Mouse (Mus musculus): ENCODE measurements around the gene Pde4dip. TPM values are rescaled to one million over a fixed set of nuclear protein-coding genes. Genes with fewer than 3 reads are reported as not detected.

Pde4dip gene
- polyA plus RNA-seq, 1 experiment from 2014 or later = 23.3 TPM

DNA sequence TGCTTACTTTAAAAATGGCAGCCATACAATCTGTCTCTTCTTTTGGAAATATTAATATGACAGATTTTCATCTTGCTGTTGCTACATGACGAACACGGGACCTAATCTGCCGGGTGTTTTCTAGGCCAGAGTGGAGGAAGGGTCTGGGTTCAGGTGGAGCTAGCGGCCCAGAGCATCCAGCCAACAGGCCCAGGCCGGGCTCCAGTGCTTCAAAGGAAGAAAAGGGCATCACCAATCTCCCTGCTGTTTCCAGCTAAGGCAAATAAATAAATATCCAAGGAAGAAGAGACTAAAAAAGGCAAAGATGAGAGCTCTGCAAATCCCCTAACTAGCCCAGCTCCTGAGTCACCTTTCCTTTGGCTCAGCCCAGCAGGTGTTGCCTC lies 731 bp downstream of the Pde4dip start:
- Histone ChIP-seq H3K27me3 (ENCODE audit: control insufficient read depth, insufficient read depth, low read length) (peaks cover 22% of the 10 kb centered on the region), H3K4me1 (ENCODE audit: control insufficient read depth, insufficient read depth, low read length) (peaks cover 2% of the 10 kb centered on the region; the same call in 1 of the 2 replicates), H3K27ac (replicated peaks; ENCODE audit: low read depth, low read length) (no peak overlapping the region), H3K4me2 (ENCODE audit: low read depth, severe bottlenecking) (peak overlapping the region; percentile 95; the same call in 1 of the 2 replicates), H3K36me3 (ENCODE audit: control insufficient read depth, insufficient read depth, low read length) (no peaks in the 10 kb centered on the region), H3K4me3 (ENCODE audit: low read depth, low read length) (peak overlapping the region; percentile 42; the same call in 1 of the 2 replicates), H3K9me3 (ENCODE audit: control insufficient read depth, low read length) (no peaks in the 10 kb centered on the region), H3K9ac (ENCODE audit: low read length) (no peak overlapping the region)
- ATAC-seq (ENCODE audit: insufficient number of reproducible peaks, low FRiP score, low TSS enrichment, low read depth) (no peak), DNase-seq (ENCODE audit: low spot score) (no peak)
- WGBS = 66% methylated on average over 5 of the region's 5 CpGs

DNA sequence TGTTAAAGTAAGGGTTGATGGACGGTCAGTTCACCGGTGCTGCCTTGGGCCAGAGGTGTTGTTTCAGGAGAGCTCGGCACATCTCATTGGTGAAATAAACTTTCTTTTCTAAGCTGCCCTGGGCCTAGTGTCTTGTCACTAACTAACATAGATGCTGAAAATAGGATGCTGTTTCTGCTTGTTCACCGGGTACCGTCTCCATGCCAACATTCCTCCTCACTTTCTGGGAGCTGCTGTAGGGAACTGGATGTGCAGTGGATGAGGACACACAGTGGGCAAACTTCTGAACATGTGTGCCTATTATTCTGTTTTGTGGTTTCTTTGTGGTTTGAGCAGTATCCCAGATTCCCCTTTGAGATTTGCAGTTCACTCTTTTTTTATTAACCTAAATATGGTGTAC lies 6.9 kb downstream of the Pde4dip start:
- no peak overlapping the region for H3K27ac ChIP-seq (replicated peaks; ENCODE audit: low read depth, low read length)
- DNase-seq (ENCODE audit: low spot score) = no peak
- H3K9ac ChIP-seq (ENCODE audit: low read length) = no peak overlapping the region
- H3K4me1 ChIP-seq (ENCODE audit: control insufficient read depth, insufficient read depth, low read length) = peaks cover under 1% of the 10 kb centered on the region; the same call in 1 of the 2 replicates
- H3K9me3 ChIP-seq (ENCODE audit: control insufficient read depth, low read length) = no peaks in the 10 kb centered on the region
- H3K4me3 ChIP-seq (ENCODE audit: low read depth, low read length) = no peak overlapping the region
- no peaks in the 10 kb centered on the region for H3K27me3 ChIP-seq (ENCODE audit: control insufficient read depth, insufficient read depth, low read length)
- no peak overlapping the region for H3K4me2 ChIP-seq (ENCODE audit: low read depth, severe bottlenecking)
- H3K36me3 ChIP-seq (ENCODE audit: control insufficient read depth, insufficient read depth, low read length) = no peaks in the 10 kb centered on the region
- 96% methylated on average over 5 of the region's 5 CpGs for WGBS
- ATAC-seq (ENCODE audit: insufficient number of reproducible peaks, low FRiP score, low TSS enrichment, low read depth) = no peak

DNA sequence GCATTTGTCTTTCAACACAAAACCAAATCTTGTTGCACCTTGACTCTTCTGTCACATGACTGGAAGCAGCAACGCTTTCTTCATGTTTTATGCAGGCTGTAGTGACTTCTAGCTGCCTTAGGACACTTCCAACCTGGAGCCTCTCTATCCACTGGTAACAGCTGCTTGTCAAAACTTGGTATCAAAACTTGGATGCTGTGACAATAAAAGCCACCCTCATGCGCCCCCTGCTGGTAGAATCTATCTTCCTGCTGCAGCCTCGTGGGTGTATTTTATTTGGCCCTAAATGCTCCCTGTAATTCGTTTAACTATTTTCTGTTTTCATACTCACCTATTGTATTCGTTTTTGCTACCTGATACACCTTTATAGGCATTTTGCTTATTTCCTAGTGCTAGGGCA lies 9.3 kb downstream of the Pde4dip start:
- DNase-seq (ENCODE audit: low spot score) (peak; percentile 88), ATAC-seq (ENCODE audit: insufficient number of reproducible peaks, low FRiP score, low TSS enrichment, low read depth) (no peak)
- H3K4me2 ChIP-seq (ENCODE audit: low read depth, severe bottlenecking) = no peak overlapping the region
- no peak overlapping the region for H3K9ac ChIP-seq (ENCODE audit: low read length)
- H3K9me3 ChIP-seq (ENCODE audit: control insufficient read depth, low read length) = no peaks in the 10 kb centered on the region
- H3K27me3 ChIP-seq (ENCODE audit: control insufficient read depth, insufficient read depth, low read length) = no peaks in the 10 kb centered on the region
- H3K4me3 ChIP-seq (ENCODE audit: low read depth, low read length) = no peak overlapping the region
- H3K36me3 ChIP-seq (ENCODE audit: control insufficient read depth, insufficient read depth, low read length) = no peaks in the 10 kb centered on the region
- 18% methylated on average over 5 of the region's 5 CpGs for WGBS
- no peak overlapping the region for H3K27ac ChIP-seq (replicated peaks; ENCODE audit: low read depth, low read length)
- H3K4me1 ChIP-seq (ENCODE audit: control insufficient read depth, insufficient read depth, low read length) = peaks cover 5% of the 10 kb centered on the region; the same call in 1 of the 2 replicates

DNA sequence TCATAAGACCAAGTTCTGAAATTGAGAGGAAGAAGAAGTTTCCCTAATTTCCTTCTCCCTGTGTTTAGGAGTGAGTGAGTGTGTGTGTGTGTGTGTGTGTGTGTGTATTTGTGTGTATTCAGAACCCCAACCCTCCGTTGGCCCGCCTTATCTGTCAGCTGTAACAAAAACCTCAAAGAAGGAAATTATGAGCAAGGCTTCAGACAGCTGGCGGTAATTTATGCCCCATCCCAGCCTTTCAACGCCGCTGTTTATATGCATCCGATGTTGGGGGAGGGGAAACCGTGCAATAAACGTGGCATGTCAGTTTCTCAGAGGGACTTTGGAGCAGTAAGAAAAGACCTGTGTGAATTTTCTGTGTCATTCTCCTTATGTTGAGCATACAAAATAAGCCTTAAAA lies 12.2 kb downstream of the Pde4dip start:
- peaks cover 5% of the 10 kb centered on the region; the same call in 1 of the 2 replicates for H3K4me1 ChIP-seq (ENCODE audit: control insufficient read depth, insufficient read depth, low read length)

DNA sequence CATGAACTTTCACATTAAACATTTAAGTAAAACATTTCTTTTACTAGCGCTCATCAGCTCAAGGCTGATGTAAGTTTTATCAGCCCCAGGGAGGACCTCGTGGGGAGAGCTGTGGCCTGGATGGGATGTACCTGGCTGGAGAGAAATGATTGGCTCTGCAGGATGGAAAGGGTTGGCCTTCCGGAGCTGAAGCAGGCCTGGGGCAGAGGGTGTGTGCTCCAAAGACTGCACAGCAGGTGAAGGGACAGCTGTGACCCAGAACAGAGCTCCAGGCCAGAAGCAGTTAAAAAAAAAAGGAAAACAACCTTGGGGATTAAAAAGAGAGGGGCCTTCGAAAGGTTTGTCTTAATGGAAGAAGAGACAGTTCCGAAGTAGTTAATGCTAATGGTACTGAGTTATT lies 13.7 kb downstream of the Pde4dip start:
- no peak for ATAC-seq (ENCODE audit: insufficient number of reproducible peaks, low FRiP score, low TSS enrichment, low read depth)
- DNase-seq (ENCODE audit: low spot score) = no peak
- 20% methylated on average over 5 of the region's 5 CpGs for WGBS

More for the DNA sequence above, 12.2 kb downstream of the Pde4dip start:
- Histone ChIP-seq H3K36me3 (ENCODE audit: control insufficient read depth, insufficient read depth, low read length) (no peaks in the 10 kb centered on the region), H3K4me3 (ENCODE audit: low read depth, low read length) (no peak overlapping the region), H3K27me3 (ENCODE audit: control insufficient read depth, insufficient read depth, low read length) (no peaks in the 10 kb centered on the region), H3K9ac (ENCODE audit: low read length) (no peak overlapping the region), H3K9me3 (ENCODE audit: control insufficient read depth, low read length) (no peaks in the 10 kb centered on the region), H3K4me2 (ENCODE audit: low read depth, severe bottlenecking) (no peak overlapping the region), H3K27ac (replicated peaks; ENCODE audit: low read depth, low read length) (no peak overlapping the region)
- 15% methylated on average over 8 of the region's 8 CpGs for WGBS
- DNase-seq (ENCODE audit: low spot score) = no peak
- ATAC-seq (ENCODE audit: insufficient number of reproducible peaks, low FRiP score, low TSS enrichment, low read depth) = no peak

DNA sequence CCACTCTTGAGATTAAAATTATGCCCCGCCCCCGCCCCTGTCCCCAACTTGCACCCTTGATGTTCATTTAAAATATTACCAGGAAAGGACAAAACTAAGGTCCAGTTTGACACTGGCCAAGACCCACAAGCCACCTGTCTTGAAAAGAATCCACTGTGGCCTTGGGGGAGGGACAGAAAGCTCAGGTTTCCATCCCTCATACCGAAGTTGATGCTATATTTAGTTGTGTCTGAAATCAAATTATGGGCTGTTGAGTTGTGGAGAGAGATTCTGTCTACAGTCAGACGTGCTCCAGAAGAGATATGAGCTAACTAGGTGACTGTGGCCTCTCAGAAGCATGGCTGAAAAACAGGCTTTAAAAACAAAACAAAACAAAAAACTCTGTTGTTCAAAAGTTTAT lies 18.8 kb downstream of the Pde4dip start:
- Histone ChIP-seq H3K36me3 (ENCODE audit: control insufficient read depth, insufficient read depth, low read length) (no peaks in the 10 kb centered on the region), H3K4me1 (ENCODE audit: control insufficient read depth, insufficient read depth, low read length) (peaks cover 5% of the 10 kb centered on the region; the same call in 1 of the 2 replicates), H3K27ac (replicated peaks; ENCODE audit: low read depth, low read length) (no peak overlapping the region), H3K9me3 (ENCODE audit: control insufficient read depth, low read length) (no peaks in the 10 kb centered on the region), H3K9ac (ENCODE audit: low read length) (no peak overlapping the region), H3K4me2 (ENCODE audit: low read depth, severe bottlenecking) (no peak overlapping the region), H3K27me3 (ENCODE audit: control insufficient read depth, insufficient read depth, low read length) (peaks cover 20% of the 10 kb centered on the region), H3K4me3 (ENCODE audit: low read depth, low read length) (no peak overlapping the region)
- 67% methylated on average over 4 of the region's 4 CpGs for WGBS
- ATAC-seq (ENCODE audit: insufficient number of reproducible peaks, low FRiP score, low TSS enrichment, low read depth) (no peak), DNase-seq (ENCODE audit: low spot score) (no peak)

More for the DNA sequence above, 13.7 kb downstream of the Pde4dip start:
- H3K4me1 ChIP-seq (ENCODE audit: control insufficient read depth, insufficient read depth, low read length) = peaks cover 5% of the 10 kb centered on the region; the same call in 1 of the 2 replicates
- H3K27ac ChIP-seq (replicated peaks; ENCODE audit: low read depth, low read length) = no peak overlapping the region
- H3K9me3 ChIP-seq (ENCODE audit: control insufficient read depth, low read length) = no peaks in the 10 kb centered on the region
- no peaks in the 10 kb centered on the region for H3K36me3 ChIP-seq (ENCODE audit: control insufficient read depth, insufficient read depth, low read length)
- no peak overlapping the region for H3K9ac ChIP-seq (ENCODE audit: low read length)
- no peaks in the 10 kb centered on the region for H3K27me3 ChIP-seq (ENCODE audit: control insufficient read depth, insufficient read depth, low read length)
- H3K4me3 ChIP-seq (ENCODE audit: low read depth, low read length) = no peak overlapping the region
- no peak overlapping the region for H3K4me2 ChIP-seq (ENCODE audit: low read depth, severe bottlenecking)

DNA sequence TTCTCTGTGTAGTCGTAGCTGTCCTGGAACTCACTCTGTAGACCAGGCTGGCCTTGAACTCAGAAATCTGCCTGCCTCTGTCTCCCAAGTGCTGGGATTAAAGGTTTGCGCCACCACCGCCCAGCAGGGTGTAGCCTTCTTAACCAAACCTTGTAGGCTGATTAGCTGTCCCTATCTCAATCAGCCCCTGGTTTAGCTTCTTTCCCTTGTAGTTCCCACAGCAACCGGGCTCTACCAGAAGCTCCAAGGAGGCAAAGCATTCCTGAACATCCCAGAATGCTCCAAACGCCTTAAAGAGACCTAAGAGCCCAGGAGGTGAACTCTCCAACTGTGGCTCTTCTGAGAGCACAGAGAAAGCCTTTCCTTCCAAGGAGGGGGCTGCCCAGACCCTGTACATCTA lies 19.8 kb downstream of the Pde4dip start:
- DNase-seq (ENCODE audit: low spot score) (no peak), ATAC-seq (ENCODE audit: insufficient number of reproducible peaks, low FRiP score, low TSS enrichment, low read depth) (no peak)
- 42% methylated on average over 5 of the region's 5 CpGs for WGBS
- H3K9ac ChIP-seq (ENCODE audit: low read length) = no peak overlapping the region
- peaks cover 5% of the 10 kb centered on the region; the same call in 1 of the 2 replicates for H3K4me1 ChIP-seq (ENCODE audit: control insufficient read depth, insufficient read depth, low read length)
- no peak overlapping the region for H3K4me2 ChIP-seq (ENCODE audit: low read depth, severe bottlenecking)
- no peak overlapping the region for H3K4me3 ChIP-seq (ENCODE audit: low read depth, low read length)
- H3K9me3 ChIP-seq (ENCODE audit: control insufficient read depth, low read length) = no peaks in the 10 kb centered on the region
- H3K36me3 ChIP-seq (ENCODE audit: control insufficient read depth, insufficient read depth, low read length) = no peaks in the 10 kb centered on the region
- no peak overlapping the region for H3K27ac ChIP-seq (replicated peaks; ENCODE audit: low read depth, low read length)
- peaks cover 20% of the 10 kb centered on the region for H3K27me3 ChIP-seq (ENCODE audit: control insufficient read depth, insufficient read depth, low read length)

DNA sequence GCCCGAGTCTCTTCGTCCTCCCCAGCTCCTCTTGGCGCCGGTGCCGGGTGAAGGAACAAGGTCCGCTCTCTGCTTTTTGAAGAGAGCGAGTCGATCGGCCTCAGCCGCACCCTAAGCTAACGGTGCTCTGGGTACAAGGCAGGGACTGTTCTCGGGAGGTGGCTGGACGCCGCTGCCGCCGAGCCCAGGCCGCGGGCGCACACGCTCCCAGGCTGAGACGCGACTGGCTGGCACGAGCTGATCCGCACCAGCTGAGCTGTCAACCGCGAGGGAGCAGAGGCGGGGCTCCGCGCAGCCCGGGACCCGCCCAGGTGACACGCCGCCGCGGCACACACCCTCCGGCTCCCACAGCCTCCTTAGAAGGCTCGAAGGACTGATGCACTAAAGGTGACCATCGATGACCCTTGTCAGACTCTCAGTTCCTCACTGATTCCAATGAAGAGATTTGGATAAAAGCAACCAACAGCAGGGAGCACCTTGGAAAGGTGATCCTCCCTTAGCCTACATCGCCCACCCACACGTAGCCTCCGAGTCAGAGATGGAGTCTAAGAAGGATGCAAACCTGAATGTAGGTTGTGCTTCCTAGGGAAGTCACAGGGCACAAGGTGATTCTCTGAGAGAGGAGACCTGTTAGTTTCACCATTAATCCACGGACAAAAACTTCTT lies 20.4 kb downstream of the Pde4dip start:
- peak; percentile 60 for DNase-seq (ENCODE audit: low spot score)
- peak overlapping the region; percentile 84 for H3K4me2 ChIP-seq (ENCODE audit: low read depth, severe bottlenecking)
- H3K4me3 ChIP-seq (ENCODE audit: low read depth, low read length) = peak overlapping the region; percentile 35
- H3K9ac ChIP-seq (ENCODE audit: low read length) = peak overlapping the region; percentile 31; the same call in 1 of the 2 replicates
- ATAC-seq (ENCODE audit: insufficient number of reproducible peaks, low FRiP score, low TSS enrichment, low read depth) = no peak
- H3K9me3 ChIP-seq (ENCODE audit: control insufficient read depth, low read length) = no peaks in the 10 kb centered on the region
- peaks cover 20% of the 10 kb centered on the region for H3K27me3 ChIP-seq (ENCODE audit: control insufficient read depth, insufficient read depth, low read length)
- no peak overlapping the region for H3K27ac ChIP-seq (replicated peaks; ENCODE audit: low read depth, low read length)
- H3K4me1 ChIP-seq (ENCODE audit: control insufficient read depth, insufficient read depth, low read length) = peaks cover 5% of the 10 kb centered on the region; the same call in 1 of the 2 replicates
- WGBS = 3% methylated on average over 42 of the region's 42 CpGs
- no peaks in the 10 kb centered on the region for H3K36me3 ChIP-seq (ENCODE audit: control insufficient read depth, insufficient read depth, low read length)
